Mouse (Mus musculus) hindbrain, embryonic 12.5 days (tissue): ENCODE results near the gene Gm14459. TPM values are rescaled to one million over a fixed set of nuclear protein-coding genes. Genes with fewer than 3 reads are reported as not detected.
"Not testable (repeated sequence)": the region's sequence is repeated elsewhere in the genome, so short reads cannot be mapped to it uniquely, and the experiment has no call there.

Experiments used
- ATAC-seq: fragments of 200-750 bp; cut with Nextera tagmentation; 2 replicates; pipeline ENCODE4 v1.8.0; 2017; ENCODE audit warnings: moderate TSS enrichment; ENCODE audit not compliant: low FRiP score
- H3K27ac ChIP-seq: fragments of 300-500 bp; sonication (generic); 2 replicates; pipeline ENCODE4 v1.5.1; 2016; ENCODE audit warnings: mild to moderate bottlenecking
- H3K27me3 ChIP-seq: fragments of 300-500 bp; sonication (generic); 2 replicates; pipeline ENCODE4 v1.6.1; 2016; ENCODE audit warnings: mild to moderate bottlenecking
- H3K36me3 ChIP-seq: fragments of 300-500 bp; sonication (generic); 2 replicates; pipeline ENCODE4 v1.6.1; 2016; ENCODE audit warnings: mild to moderate bottlenecking
- H3K4me1 ChIP-seq: fragments of 300-500 bp; sonication (generic); 2 replicates; pipeline ENCODE4 v1.6.1; 2016
- H3K4me2 ChIP-seq: fragments of 300-500 bp; sonication (generic); replicated peaks from 2 replicates; pipeline ENCODE4 v1.6.1; 2016; ENCODE audit warnings: mild to moderate bottlenecking
- H3K4me3 ChIP-seq: fragments of 300-500 bp; sonication (generic); 2 replicates; pipeline ENCODE4 v1.5.1; 2016; ENCODE audit warnings: mild to moderate bottlenecking
- H3K9ac ChIP-seq: fragments of 300-500 bp; sonication (generic); 2 replicates; pipeline ENCODE4 v1.6.1; 2016; ENCODE audit warnings: mild to moderate bottlenecking, moderate library complexity
- H3K9me3 ChIP-seq: fragments of 300-500 bp; sonication (generic); replicated peaks from 2 replicates; pipeline ENCODE4 v1.6.1; 2016; ENCODE audit warnings: mild to moderate bottlenecking
- WGBS: fragments of 180-500 bp; shearing (Covaris S2); methylation state at CpG from one replicate; pipeline ENCODE4 v1.1.7; 2016; 5-methylcytosine and 5-hydroxymethylcytosine counted together
- polyA plus RNA-seq: library from polyadenylated mRNA; unstranded; fragments of >200 nt; fragmentation: Nextera tagmentation; extraction: Ambion mirVana; gene quantifications from 2 replicates; pipeline ENCODE4 v1.2.1, GENCODE M21; 2016

Gm14459 gene
- not detected in 2 replicates for polyA plus RNA-seq

GRCm38 (mm10) chrX:8524854-8525253 is at the start of gene Gm14459:
Gene Gm14459 (minus strand): TSS chrX:8524954.
- no peak within 1 kb of the TSS for H3K27ac ChIP-seq
- no peaks in the 10 kb centered on the region for H3K36me3 ChIP-seq
- no peaks in the 10 kb centered on the region for H3K27me3 ChIP-seq
- no peaks in the 10 kb centered on the region for H3K9me3 ChIP-seq
- H3K9ac ChIP-seq, result no peak within 1 kb of the TSS
- H3K4me1 ChIP-seq, result no peaks in the 10 kb centered on the region
- H3K4me3 ChIP-seq, result no peak within 1 kb of the TSS
- no peak for ATAC-seq
- H3K4me2 ChIP-seq, result no peak within 1 kb of the TSS
- WGBS, result 84% methylated on average over 2 of the region's 2 CpGs

- not testable (repeated sequence) for H3K27me3 ChIP-seq, H3K9me3 ChIP-seq, H3K4me2 ChIP-seq, H3K4me3 ChIP-seq, H3K27ac ChIP-seq, H3K9ac ChIP-seq, H3K36me3 ChIP-seq, ATAC-seq, H3K4me1 ChIP-seq
- 79% methylated on average over 4 of the region's 4 CpGs for WGBS
Observed at GRCm38 (mm10) chrX:8548155-8548554, 23.4 kb upstream of the Gm14459 start, which contains the start of gene Ssxb6. Gene Ssxb6 (minus strand): TSS chrX:8548255.

Other genes with a start within 250 kb of the Gm14459 start
- not detected in 2 replicates for gene Ssxb10, start 197.5 kb downstream of the Gm14459 start, polyA plus RNA-seq
- gene Ssxb9, start 158.0 kb downstream of the Gm14459 start, polyA plus RNA-seq, result not detected in 2 replicates
- not detected in 2 replicates for gene Ssxb1, start 111.6 kb downstream of the Gm14459 start, polyA plus RNA-seq
- not detected in 2 replicates for gene Ssxb2, start 63.2 kb downstream of the Gm14459 start, polyA plus RNA-seq
- not detected in 2 replicates for gene Ssxb6, start 23.3 kb upstream of the Gm14459 start, polyA plus RNA-seq
- not detected in 2 replicates for gene Ssxb3, start 66.9 kb upstream of the Gm14459 start, polyA plus RNA-seq
- not detected in 2 replicates for gene Ssxb8, start 165.9 kb upstream of the Gm14459 start, polyA plus RNA-seq
- not detected in 2 replicates for gene Ssx9, start 223.5 kb upstream of the Gm14459 start, polyA plus RNA-seq